Mouse (Mus musculus): ENCODE data around the gene Shmt2.

The Shmt2 gene

GRCm38 (mm10) chr10:127471281-127471988, 50.8 kb downstream of the Shmt2 start:
- DNase-seq, result no peak
